Mouse (Mus musculus) bone marrow, adult 2 months (tissue): ENCODE measurements at regions not wholly inside any gene's neighbourhood (a gene's known extent, or its start where the extent isn't known, plus 50 kb on each side); places are given as distances from the start of the nearest gene placed in this dataset.

ENCODE experiments used
- CTCF ChIP-seq: fragments of 200-500 bp; IDR thresholded peaks from 2 replicates; pipeline ENCODE4 v1.5.1; 2011; ENCODE audit warnings: low read length, control low read depth; ENCODE audit not compliant: control insufficient read depth, insufficient read depth
- POLR2A ChIP-seq: fragments of 200-500 bp; IDR thresholded peaks from 2 replicates; pipeline ENCODE4 v1.6.1; 2011; ENCODE audit warnings: low read depth, mild to moderate bottlenecking, control low read depth, low read length, borderline replicate concordance; ENCODE audit not compliant: control insufficient read depth

GRCm38 (mm10) chr1:92703270-92703669 lies 54.6 kb upstream of the Otos start:
- TF ChIP-seq POLR2A (no peak), CTCF (no peak)
